Mouse (Mus musculus) retina, adult 2 months (tissue): ENCODE data around the gene Serpinb6b.

Experiments used
- DNase-seq: peaks from one replicate; pipeline ENCODE4 v3.0.0-alpha.2; 2012; ENCODE audit warnings: low read depth, low spot score

Gene Serpinb6b

DNA sequence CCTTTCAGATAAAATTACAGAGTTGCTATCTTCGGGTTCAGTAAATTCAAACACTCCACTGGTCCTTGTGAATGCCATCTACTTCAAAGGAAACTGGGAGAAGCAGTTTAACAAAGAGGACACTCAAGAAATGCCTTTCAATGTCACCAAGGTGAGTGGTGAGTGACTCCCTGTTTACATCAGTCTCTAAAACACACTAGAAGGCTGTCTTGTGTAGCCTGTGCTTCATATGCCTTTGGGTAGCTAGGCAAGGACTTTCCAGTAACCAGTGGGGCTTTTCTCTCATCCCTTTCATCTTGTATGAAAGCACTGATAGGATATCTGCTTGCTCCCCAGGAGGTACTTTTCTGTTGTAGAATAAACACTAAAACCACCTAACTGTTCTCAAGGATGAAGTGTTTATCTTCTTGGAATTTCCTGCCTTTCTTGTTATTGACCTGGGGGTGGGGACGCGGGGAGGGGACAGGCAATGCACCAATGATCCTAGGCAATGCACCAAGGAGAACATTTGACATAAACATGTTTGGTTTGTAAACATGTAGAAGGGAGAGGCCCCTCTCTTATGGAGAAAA, 10.0 kb downstream of the Serpinb6b start:
- DNase-seq: no peak

DNA sequence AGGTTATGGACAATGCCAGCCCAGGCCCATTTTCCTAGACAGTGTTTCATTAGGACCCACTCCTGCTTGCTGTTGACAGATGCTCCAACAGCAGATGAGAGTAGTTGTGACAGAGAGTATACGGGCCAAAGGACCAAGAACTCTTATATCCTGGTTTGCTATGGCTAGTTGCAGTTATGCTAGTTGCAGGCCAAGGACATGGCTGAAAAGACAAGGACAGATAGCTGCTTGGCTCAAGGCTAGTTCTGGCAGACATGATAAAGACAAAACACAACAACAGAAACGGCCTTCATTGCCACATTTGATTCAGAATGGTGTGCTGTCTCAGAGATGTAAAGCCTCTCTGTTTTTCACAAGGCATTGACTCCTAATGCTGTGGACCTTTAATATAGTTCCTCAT, 10.7 kb downstream of the Serpinb6b start:
- DNase-seq: no peak

DNA sequence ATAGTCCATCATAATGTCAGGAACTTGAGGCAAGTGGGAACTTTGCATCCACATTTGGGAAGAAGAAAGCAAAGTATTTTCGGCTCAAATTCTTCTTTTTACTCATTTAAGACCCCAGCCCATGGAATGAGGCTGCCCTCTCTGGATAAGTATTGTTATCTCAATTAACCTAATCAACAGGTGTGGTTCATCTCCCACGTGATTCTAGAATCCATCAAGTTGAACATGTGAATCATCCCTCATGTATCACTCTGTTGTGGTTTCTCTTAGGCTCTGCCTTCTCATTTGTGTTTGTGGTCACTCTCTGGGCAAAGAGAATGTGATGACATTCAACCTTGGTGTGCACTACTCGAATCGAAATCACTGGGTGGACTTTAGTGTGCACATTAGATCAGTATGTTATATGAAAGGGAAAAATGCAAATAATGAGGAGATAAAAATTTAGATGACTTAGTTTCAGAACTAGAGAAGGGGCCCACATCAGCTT, 17.6 kb downstream of the Serpinb6b start:
- DNase-seq: no peak

DNA sequence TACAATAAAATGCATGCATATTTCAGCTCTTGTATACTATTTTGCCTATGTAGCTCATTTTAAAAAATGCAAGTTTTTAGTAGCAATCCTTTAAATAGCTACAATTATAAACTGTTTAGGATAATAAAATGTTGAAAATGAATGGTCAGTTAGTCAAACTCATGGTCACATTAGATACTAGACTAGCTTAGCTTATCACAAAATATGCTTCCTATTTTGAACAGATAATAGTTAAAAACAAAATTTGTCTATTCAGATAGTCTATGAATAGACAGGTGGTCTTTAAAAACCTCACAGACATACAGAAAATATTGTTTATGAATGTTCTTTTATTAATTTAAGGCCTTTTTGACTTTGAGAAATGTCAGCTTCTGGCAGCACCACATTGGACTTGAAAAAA, 21.2 kb downstream of the Serpinb6b start:
- DNase-seq: no peak

DNA sequence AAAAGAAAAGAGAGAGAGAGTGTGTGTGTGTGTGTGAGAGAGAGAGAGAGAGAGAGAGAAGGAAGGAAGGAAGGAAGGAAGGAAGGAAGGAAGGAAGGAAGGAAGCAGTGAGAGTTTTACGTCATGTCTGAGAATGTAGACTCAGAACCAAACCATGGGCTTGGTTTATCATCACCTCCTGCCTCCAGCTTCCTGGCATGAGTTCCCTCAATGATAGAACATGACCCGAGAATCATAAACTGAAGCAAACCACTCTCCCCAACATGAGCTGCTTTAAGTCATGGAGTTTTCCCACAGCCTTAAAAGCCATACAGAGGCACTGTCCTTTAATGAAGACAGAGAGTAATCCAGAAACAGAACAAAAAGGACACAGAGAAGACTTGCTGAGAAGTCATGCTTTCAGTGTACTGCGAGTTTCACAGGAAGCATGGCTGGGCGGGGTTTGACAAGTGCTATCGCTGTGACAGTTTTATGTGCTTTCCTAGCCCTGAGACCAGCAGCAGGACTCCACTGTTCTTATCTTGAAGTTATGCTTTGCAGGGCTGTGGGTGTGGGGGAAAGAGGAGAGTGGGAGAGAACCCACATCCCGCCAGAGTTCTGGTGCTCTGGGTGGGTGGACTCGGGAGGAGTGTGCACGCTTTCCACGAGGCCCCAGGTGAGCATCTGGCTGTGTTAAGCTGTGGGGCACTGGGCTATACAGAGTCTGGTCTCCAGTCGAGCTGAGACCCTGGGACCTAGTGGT, 28.3 kb downstream of the Serpinb6b start:
- no peak for DNase-seq

DNA sequence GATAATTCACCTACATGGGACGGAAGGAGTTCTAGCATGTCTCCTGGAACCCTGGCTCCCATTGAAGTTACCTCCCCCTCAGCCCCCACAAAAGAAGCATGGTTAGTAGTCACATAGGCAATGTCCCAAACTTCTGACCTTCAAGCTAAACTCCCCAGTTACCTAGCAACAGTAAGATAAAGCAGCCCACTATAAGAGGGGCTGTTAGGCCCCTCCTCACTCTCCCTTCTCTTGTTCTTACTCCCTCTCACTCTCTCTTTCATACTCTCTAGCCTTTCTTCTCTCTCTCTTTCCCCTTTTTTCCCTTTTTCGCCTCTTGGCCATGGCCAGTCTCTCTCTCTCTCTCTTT, 28.9 kb downstream of the Serpinb6b start:
- DNase-seq: no peak

DNA sequence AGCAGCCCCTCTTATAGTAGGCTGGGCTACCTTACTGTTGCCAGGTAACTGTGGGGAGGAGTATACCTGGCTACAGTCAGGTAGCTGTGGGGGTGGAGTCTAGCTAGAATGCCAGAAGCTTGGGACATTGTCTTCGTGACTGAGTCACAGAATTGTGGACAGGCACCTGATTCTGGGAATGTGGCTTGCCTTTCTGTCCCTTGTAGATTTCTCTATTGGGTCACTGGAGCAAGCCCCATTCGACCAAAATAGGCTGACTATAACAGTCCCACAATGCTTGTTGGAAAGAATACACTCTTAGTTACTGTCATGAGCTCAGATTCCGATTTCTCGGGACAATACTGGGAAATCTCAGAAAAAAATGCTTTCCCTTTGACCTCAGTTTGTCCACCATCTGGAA, 30.0 kb downstream of the Serpinb6b start:
- DNase-seq: no peak

DNA sequence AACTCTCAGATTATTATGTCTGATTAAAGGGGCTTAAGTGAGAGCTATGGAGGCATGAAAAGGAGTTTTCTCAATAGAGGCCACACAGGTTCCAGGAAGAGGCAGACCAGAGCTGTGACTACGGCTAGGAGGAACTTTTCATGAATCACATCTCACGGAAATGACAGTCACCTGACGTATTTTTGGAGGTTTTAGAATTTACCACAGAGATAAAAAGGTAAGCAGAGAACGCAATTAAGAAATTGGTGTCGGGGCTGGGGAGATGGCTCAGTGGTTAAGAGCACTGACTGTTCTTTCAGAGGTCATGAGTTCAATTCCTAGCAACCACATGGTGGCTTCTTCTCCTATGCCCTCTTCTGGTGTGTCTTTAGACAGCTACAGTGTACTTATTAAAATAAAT, 36.3 kb downstream of the Serpinb6b start:
- DNase-seq: no peak

DNA sequence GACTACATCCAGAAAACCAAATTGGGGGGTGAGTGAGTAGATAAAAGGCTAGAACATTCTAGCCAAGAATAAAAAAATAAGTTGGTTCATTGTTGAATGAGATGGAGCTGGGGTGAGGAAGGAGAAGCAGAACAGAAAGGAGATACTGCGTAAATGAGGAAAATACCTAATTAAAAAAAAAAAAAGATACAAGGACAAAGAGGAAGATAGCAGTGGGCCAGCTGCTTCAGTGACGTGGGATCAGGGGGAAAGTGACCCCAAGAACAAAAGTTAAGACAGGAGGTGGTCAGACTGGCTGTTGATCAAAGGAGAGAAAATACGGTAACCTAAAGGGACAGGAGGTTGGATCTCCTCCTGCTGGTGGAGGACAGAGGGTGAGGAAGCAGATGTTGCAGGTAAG, 37.9 kb downstream of the Serpinb6b start, which contains the start of gene Serpinb9:
TSS of gene Serpinb9 (plus strand) at position 301 of the 400 bp plus-strand sequence.
- no peak for DNase-seq

DNA sequence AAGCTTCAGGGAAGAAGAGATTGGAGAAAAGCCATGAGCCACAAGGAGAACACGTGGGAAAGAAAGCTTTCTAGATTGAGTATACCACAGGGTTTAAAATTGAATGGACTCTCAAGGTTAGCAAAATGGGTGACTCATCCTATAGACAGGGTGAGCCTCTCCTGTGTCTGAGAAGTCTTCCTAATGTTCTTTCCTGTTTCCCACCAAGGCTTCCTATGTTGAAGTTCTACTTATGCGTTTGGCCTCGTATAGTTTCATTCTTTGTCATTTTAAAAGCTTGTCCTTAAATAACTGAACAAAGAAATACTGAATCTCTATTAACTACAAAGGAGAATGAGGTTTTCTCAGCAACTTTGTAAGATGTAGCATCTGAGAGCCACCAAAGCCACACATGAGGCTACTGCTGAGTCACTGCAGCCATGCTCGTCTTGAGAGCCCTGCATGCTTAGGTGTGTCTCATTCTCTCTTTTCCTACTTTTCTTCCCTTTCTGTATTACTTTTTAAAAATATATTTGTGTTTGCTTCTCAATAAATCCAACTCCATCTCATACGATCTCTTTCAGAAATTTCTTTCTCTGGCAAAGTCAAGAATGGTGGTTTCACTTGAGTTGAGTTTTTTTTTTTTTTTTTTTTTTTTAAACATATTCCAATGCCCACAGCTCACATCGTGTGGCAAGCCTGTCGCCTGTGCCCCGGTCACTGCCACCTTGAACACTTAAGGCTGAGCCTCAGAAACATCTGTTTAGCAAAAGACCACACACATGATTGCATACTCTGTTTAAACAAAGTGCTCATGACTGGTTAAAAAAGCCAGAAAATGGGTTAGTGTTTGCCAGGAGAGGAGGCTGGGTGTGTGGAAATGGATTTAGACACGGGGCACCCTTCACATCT, 38.8 kb downstream of the Serpinb6b start:
- DNase-seq: no peak

DNA sequence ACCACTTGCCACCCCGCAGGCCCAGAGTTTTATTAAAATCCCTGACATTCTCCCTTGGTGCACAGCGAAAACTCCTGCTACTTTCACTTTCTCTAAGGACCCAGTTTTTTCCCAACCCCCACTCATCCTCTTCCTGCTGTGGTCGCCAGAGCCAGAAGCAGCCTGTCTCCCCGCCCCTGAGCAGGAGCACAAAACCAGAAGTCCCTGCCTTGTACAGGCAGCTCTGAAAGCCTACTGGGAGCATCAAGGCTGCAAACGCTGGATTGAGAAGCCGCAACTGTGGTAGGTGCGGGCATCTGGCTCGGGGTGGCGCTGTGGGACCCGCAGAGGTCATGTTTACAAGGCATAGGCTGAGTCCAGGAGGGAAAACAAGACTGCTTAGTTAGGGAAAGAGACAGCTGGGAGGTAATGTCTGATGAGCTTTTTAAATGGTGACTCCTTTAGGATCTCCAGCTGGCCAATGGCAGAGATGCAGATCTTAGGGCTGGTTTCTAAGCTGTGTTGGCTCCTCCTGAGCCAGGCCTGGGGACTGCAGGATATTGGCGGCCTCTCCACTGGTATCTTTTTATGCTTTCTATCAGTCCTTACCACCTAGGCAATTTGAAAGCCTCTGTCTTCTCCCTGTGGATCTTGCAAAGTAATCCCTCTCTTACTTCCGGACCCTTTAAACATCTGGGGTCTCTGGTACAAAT, 39.6 kb downstream of the Serpinb6b start:
- peak; percentile 22 for DNase-seq

DNA sequence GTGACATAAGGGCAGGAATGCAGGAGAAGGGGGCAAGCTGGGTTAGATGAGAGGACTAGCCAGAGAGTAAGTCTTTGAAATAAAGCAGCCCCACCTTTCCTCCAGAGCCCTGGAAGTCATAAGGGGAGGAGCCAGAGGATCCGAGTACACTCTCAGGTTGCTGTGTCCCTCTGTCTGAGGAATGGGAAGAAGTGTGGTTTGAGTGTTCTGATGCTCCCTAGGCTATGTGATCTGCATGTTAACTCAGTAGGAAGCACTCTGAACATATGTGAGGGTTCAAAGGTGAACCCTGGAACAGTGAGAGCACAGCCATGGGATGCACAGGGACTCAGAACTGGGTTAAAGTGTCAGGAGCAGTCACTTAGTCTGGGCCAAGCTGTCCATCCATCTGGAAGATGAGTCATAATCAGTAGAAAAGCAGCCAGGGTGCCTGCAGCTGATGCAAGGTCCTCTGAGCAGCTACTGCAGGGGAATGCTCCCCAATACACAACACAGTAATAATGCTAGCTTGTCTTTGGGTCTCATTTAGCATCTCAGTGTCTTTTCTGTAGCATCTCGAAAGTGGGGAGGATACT, 40.6 kb downstream of the Serpinb6b start:
- no peak for DNase-seq

DNA sequence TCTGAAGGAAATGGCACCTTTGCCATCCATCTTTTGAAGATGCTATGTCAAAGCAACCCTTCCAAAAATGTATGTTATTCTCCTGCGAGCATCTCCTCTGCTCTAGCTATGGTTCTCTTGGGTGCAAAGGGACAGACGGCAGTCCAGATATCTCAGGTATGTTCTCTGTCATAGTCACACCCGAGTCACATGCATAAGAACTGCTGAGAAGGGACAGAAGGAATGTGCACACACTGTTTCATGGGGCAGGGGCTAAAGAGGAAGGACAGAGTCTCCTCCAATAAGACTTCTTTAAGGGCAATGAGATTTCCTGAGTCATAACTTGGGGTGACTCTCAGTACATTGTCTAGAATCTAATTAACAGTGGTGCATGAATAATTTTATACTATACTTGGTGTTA, 41.5 kb downstream of the Serpinb6b start:
- no peak for DNase-seq

DNA sequence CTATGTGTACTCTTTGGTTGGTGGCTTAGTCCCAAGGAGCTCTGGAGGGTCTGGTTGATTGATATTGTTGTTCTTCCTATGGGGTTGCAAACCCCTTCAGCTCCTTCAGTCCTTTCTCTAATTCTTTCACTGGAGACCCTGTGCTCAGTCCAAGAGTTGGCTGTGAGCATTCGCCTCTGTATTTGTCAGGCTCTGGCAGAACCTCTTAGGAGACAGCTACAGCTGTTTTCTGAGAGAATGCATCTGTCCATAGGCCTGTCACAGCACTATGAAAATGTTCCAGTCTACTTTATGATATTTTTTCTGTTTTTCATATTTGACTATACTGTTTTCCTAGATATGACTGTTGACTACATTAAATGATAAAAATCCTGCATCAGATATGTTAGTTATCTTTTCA, 47.4 kb downstream of the Serpinb6b start:
- no peak for DNase-seq

DNA sequence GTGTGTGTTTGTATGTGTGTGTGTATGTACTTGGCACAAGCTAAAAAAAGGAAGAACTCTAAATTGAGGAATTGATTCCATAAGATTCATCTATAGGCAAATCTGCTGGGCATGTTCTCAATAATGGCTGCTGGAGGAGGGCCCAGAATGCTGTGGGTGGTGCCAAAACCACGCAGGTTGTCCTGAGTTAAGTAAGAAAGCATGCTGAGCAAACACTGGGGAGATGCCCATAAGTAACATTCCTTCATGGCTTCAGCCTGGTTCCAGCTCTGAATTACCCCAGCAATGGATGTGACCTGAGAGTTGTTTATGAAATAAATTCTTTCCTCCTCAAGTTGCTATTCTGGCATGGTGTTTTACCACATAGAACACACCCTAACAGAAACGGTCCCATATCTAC, 48.3 kb downstream of the Serpinb6b start:
- DNase-seq: no peak

DNA sequence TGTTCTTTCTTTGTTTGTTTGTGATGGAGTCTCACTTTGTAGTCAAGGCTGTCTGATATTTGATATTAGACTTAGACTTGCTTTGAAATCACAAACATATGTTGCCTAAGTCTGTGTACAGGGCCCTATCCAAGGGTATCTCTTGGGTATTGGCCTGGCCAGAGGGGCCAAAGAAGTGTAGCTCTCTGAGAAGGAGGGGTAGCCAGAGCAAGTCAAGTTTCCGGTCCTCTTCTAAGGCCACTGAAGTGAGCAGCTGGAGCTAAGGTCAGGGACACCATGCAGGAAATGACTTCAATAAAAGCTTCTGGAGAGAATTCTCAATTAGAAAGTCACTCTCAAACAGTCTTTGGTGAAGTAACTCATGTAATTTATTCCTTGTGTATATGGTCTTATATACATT, 57.4 kb downstream of the Serpinb6b start:
- no peak for DNase-seq

DNA sequence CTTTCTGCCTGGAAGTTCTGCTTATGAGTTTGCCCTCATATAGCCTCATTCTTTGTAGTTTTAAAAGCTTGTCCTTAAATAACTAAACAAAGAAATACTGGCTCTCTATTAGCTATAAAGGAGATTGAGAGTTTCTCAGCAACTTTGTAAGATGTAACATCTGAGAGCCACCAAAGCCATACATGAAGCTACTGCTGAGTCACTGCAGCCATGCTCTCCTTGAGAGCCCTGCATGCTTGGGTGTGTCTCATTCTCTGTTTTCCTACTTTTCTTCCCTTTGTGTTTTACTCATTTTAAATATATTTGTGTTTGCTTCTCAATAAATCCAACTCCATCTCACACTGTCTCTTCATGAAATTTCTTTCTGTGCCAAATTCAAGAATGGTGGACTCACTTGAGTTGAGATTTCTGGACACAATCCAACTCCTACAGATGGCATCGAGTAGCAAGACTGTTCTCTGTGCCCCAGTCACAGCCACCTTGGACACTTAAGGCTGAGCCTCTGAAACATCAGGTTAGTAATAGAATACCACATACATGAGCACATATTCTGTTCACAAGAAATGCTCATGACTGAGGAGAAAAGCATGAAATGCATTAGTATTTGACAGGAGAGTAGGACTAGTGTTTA, 61.5 kb downstream of the Serpinb6b start:
- DNase-seq: no peak

DNA sequence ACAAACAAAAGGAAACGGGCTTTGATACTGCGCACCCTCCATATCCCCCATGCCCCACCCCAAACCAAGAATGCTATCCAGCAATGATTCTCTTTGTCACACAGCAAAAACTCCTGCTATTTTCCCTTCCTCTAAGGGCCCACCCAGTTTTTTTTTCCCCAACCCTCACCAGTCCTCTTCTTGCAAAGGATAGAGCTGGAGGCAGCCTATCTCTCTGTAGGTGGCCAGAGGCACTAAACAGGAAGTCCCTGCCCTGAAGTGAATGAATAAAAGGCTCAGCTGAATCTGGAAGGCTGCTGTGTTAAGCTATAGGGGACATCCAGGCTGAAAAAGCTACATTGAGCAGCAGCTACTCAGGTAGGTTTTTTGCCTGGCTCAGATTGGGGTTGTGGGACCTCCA, 62.2 kb downstream of the Serpinb6b start, which contains the start of gene Serpinb9b:
TSS of gene Serpinb9b (plus strand) at position 173 of the 400 bp plus-strand sequence.
- no peak for DNase-seq

DNA sequence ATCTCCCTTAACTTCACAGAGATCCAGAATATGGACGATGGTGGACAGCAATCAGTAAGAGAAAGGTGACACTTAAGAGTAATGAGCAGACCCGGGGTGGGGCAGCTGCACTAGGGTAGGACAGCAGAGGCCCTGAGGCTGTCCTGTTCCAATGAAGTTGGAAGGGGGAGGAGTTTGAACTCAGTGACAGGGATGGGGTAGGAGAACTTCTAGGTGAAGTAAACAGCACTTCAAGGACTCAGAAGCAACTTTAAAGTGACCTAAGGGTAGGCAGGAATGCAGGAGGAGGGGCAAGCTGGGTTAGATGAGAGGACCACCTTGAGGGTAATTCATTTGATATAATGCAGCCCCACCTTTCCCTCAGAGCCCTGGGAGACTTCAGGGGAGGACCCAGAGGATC, 63.1 kb downstream of the Serpinb6b start:
- DNase-seq: no peak

DNA sequence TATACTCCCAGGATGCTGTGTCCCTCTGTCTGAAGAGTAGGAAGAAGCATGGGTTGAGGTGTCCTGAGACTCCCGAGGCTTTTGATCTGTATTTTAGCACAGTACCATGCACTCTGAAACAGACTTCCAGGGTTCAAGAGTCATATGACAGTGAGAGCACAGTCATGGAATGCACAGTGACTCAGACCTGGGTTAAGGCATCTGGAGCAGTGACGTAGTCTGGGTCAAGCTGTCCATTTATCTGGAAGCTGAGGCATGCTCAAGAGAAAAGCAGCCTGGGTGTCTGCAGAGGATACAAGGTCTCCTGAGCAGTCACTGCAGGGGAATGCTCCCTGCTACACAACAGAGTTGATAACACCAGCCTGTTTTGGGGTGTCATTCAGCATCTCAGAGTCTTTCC, 63.5 kb downstream of the Serpinb6b start:
- DNase-seq: no peak
